Mouse (Mus musculus) MEL (cell line): ENCODE results near the gene Dlg1. TPM values are rescaled to one million over a fixed set of nuclear protein-coding genes. Genes with fewer than 3 reads are reported as not detected.

Experiments
- DNase-seq: peaks from one replicate; pipeline ENCODE4 v3.0.0; 2011; ENCODE audit warnings: low read depth, low spot score
- H3K27ac ChIP-seq: 2 replicates; pipeline ENCODE4 v1.5.1; 2012; ENCODE audit warnings: low read depth, mild to moderate bottlenecking, control low read depth, low read length, moderate library complexity; ENCODE audit not compliant: control insufficient read depth
- H3K27me3 ChIP-seq, 2 experiments: fragments of 150-350 bp in 1 of 2; sonication (generic) in 1 of 2; 2 replicates each; pipeline ENCODE4 v1.6.1; 2012; ENCODE audit warnings: low read length in 2 of 2, mild to moderate bottlenecking in 2 of 2, improper control_type of control experiment in 1 of 2, moderate library complexity in 1 of 2; ENCODE audit not compliant: insufficient read depth in 2 of 2, control insufficient read depth in 1 of 2
- H3K36me3 ChIP-seq, 2 experiments: 2 replicates each; pipeline ENCODE4 v1.6.1; 2012 to 2014; ENCODE audit warnings: low read length in 2 of 2, improper control_type of control experiment in 1 of 2, inconsistent platforms in 1 of 2, mild to moderate bottlenecking in 1 of 2; ENCODE audit not compliant: insufficient read depth in 2 of 2, control insufficient read depth in 1 of 2
- H3K4me1 ChIP-seq, 2 experiments: fragments of 150-350 bp in 1 of 2; sonication (generic) in 1 of 2; 2 replicates each; pipeline ENCODE4 v1.6.1; 2012; ENCODE audit warnings: low read length in 2 of 2, improper control_type of control experiment in 1 of 2, mild to moderate bottlenecking in 1 of 2; ENCODE audit not compliant: insufficient read depth in 2 of 2, control insufficient read depth in 1 of 2
- H3K4me3 ChIP-seq, 2 experiments: fragments of 150-350 bp in 1 of 2; sonication (generic) in 1 of 2; 2 replicates each; pipeline ENCODE4 v1.5.1; 2012; ENCODE audit warnings: low read depth in 2 of 2, low read length in 2 of 2, mild to moderate bottlenecking in 2 of 2, moderate library complexity in 2 of 2, control low read depth in 1 of 2, improper control_type of control experiment in 1 of 2; ENCODE audit not compliant: control insufficient read depth in 1 of 2, insufficient read depth in 1 of 2
- H3K79me2 ChIP-seq: 2 replicates; pipeline ENCODE4 v1.6.1; 2012; ENCODE audit warnings: mild to moderate bottlenecking, low read length, moderate library complexity; ENCODE audit not compliant: control insufficient read depth, poor library complexity, insufficient read depth
- H3K9ac ChIP-seq: 2 replicates; pipeline ENCODE4 v1.6.1; 2012; ENCODE audit warnings: low read depth, mild to moderate bottlenecking, control low read depth, low read length, moderate library complexity; ENCODE audit not compliant: control insufficient read depth, poor library complexity, severe bottlenecking
- H3K9me3 ChIP-seq: fragments of 150-350 bp; sonication (generic); replicated peaks from 2 replicates; pipeline ENCODE4 v1.6.1; 2012; ENCODE audit warnings: mild to moderate bottlenecking, low read length, improper control_type of control experiment, moderate library complexity; ENCODE audit not compliant: insufficient read depth
- BHLHE40 ChIP-seq: IDR thresholded peaks from 2 replicates; pipeline ENCODE4 v1.6.1; 2012; ENCODE audit warnings: low read depth, mild to moderate bottlenecking, inconsistent platforms, low read length, improper control_type of control experiment, borderline replicate concordance
- CHD1 ChIP-seq: IDR thresholded peaks from 2 replicates; pipeline ENCODE4 v1.6.1; 2012; ENCODE audit warnings: low read depth, mild to moderate bottlenecking, inconsistent platforms, low read length, improper control_type of control experiment
- CHD2 ChIP-seq: IDR thresholded peaks from 2 replicates; pipeline ENCODE4 v1.6.1; 2011; ENCODE audit warnings: low read length, improper control_type of control experiment
- CTCF ChIP-seq, 3 experiments: IDR thresholded peaks in 2 of 3; conservative IDR thresholded peaks in 1 of 3; 2 replicates each; pipeline ENCODE4 v1.5.1; 2011 to 2012; ENCODE audit warnings: low read length in 3 of 3, low read depth in 2 of 3, mild to moderate bottlenecking in 2 of 3, improper control_type of control experiment in 1 of 3, inconsistent platforms in 1 of 3, mixed read lengths in 1 of 3, moderate library complexity in 1 of 3; ENCODE audit not compliant: control insufficient read depth in 1 of 3, insufficient read depth in 1 of 3, poor library complexity in 1 of 3, severe bottlenecking in 1 of 3
- ELF1 ChIP-seq: IDR thresholded peaks from 2 replicates; pipeline ENCODE4 v1.6.1; 2014; ENCODE audit warnings: low read depth, mild to moderate bottlenecking, inconsistent platforms, low read length, improper control_type of control experiment, moderate library complexity
- EP300 ChIP-seq, 2 experiments: IDR thresholded peaks; 2 replicates each; pipeline ENCODE4 v1.6.1; 2011; ENCODE audit warnings: improper control_type of control experiment in 2 of 2, low read length in 2 of 2, low read depth in 1 of 2, mild to moderate bottlenecking in 1 of 2
- JUND ChIP-seq: IDR thresholded peaks from 2 replicates; pipeline ENCODE4 v1.6.1; 2011; ENCODE audit warnings: low read depth, mild to moderate bottlenecking, improper control_type of control experiment, low read length
- KAT2A ChIP-seq: conservative IDR thresholded peaks from 2 replicates; pipeline ENCODE4 v1.6.1; 2012; ENCODE audit warnings: low read depth, low read length, improper control_type of control experiment, inconsistent platforms
- MAFK ChIP-seq: IDR thresholded peaks from 2 replicates; pipeline ENCODE4 v1.6.1; 2011; ENCODE audit warnings: low read depth, mild to moderate bottlenecking, low read length, improper control_type of control experiment, borderline replicate concordance
- MEF2A ChIP-seq: IDR thresholded peaks from 2 replicates; pipeline ENCODE4 v1.6.1; 2014; ENCODE audit warnings: low read depth, mild to moderate bottlenecking, inconsistent platforms, low read length, improper control_type of control experiment; ENCODE audit not compliant: poor library complexity, insufficient replicate concordance, severe bottlenecking; ENCODE audit errors: extremely low read depth
- MXI1 ChIP-seq: IDR thresholded peaks from 2 replicates; pipeline ENCODE4 v1.6.1; 2011; ENCODE audit warnings: mild to moderate bottlenecking, low read depth, low read length, improper control_type of control experiment
- MYB ChIP-seq: IDR thresholded peaks from 2 replicates; pipeline ENCODE4 v1.6.1; 2011; ENCODE audit warnings: mild to moderate bottlenecking, low read depth, low read length, improper control_type of control experiment
- NELFE ChIP-seq: IDR thresholded peaks from 2 replicates; pipeline ENCODE4 v1.6.1; 2011; ENCODE audit warnings: low read depth, low read length, improper control_type of control experiment
- NRF1 ChIP-seq: IDR thresholded peaks from 2 replicates; pipeline ENCODE4 v1.6.1; 2014; ENCODE audit warnings: low read depth, mild to moderate bottlenecking, inconsistent platforms, low read length, improper control_type of control experiment, moderate library complexity; ENCODE audit not compliant: poor library complexity, insufficient read depth, severe bottlenecking
- POLR2AphosphoS2 ChIP-seq: IDR thresholded peaks from 2 replicates; pipeline ENCODE4 v1.6.1; 2011; ENCODE audit warnings: low read length, improper control_type of control experiment
- POLR2AphosphoS5 ChIP-seq: IDR thresholded peaks from 2 replicates; pipeline ENCODE4 v1.6.1; 2012; ENCODE audit warnings: low read depth, borderline replicate concordance, mild to moderate bottlenecking, inconsistent platforms, low read length, moderate library complexity, mixed read lengths
- RAD21 ChIP-seq: IDR thresholded peaks from 2 replicates; pipeline ENCODE4 v1.6.1; 2011; ENCODE audit warnings: mild to moderate bottlenecking, low read depth, low read length, improper control_type of control experiment
- RCOR1 ChIP-seq: IDR thresholded peaks from 2 replicates; pipeline ENCODE4 v1.6.1; 2012; ENCODE audit warnings: low read depth, mild to moderate bottlenecking, inconsistent platforms, low read length, improper control_type of control experiment
- SIN3A ChIP-seq: IDR thresholded peaks from 2 replicates; pipeline ENCODE4 v1.6.1; 2012; ENCODE audit warnings: low read length, improper control_type of control experiment, inconsistent platforms
- TBP ChIP-seq: IDR thresholded peaks from 2 replicates; pipeline ENCODE4 v1.8.0; 2011; ENCODE audit warnings: low read depth, low read length, improper control_type of control experiment
- TCF12 ChIP-seq: IDR thresholded peaks from 2 replicates; pipeline ENCODE4 v1.6.1; 2014; ENCODE audit warnings: low read depth, mild to moderate bottlenecking, inconsistent platforms, low read length, improper control_type of control experiment, moderate library complexity
- UBTF ChIP-seq: IDR thresholded peaks from 2 replicates; pipeline ENCODE4 v1.6.1; 2012; ENCODE audit warnings: low read depth, mild to moderate bottlenecking, inconsistent platforms, low read length, improper control_type of control experiment, moderate library complexity, borderline replicate concordance; ENCODE audit not compliant: insufficient read depth
- USF1 ChIP-seq: IDR thresholded peaks from 2 replicates; pipeline ENCODE4 v1.6.1; 2014; ENCODE audit warnings: low read depth, mild to moderate bottlenecking, inconsistent platforms, low read length, improper control_type of control experiment, moderate library complexity
- USF2 ChIP-seq, 2 experiments: IDR thresholded peaks; 2 replicates each; pipeline ENCODE4 v1.6.1; 2011 to 2012; ENCODE audit warnings: improper control_type of control experiment in 2 of 2, low read length in 2 of 2, borderline replicate concordance in 1 of 2, inconsistent platforms in 1 of 2, low read depth in 1 of 2, mild to moderate bottlenecking in 1 of 2; ENCODE audit not compliant: insufficient read depth in 1 of 2
- ZC3H11A ChIP-seq: IDR thresholded peaks from 2 replicates; pipeline ENCODE4 v1.6.1; 2012; ENCODE audit warnings: low read depth, mild to moderate bottlenecking, inconsistent platforms, low read length, improper control_type of control experiment
- ZKSCAN1 ChIP-seq: IDR thresholded peaks from 2 replicates; pipeline ENCODE4 v1.6.1; 2012; ENCODE audit warnings: low read depth, mild to moderate bottlenecking, inconsistent platforms, low read length, improper control_type of control experiment, moderate library complexity
- ZNF384 ChIP-seq: IDR thresholded peaks from 2 replicates; pipeline ENCODE4 v1.6.1; 2012; ENCODE audit warnings: low read depth, mild to moderate bottlenecking, inconsistent platforms, low read length, improper control_type of control experiment
- polyA plus RNA-seq, 2 experiments: library from polyadenylated mRNA; stranded (reverse) in 1 of 2; unstranded in 1 of 2; fragments of >175 nt in 1 of 2; fragments of >200 nt in 1 of 2; gene quantifications; 2 replicates each; pipeline versions ENCODE4 v1.2.1 to v1.2.4; 2012; ENCODE audit warnings: low replicate concordance in 2 of 2, low read depth in 1 of 2; ENCODE audit not compliant: insufficient read length in 2 of 2, insufficient read depth in 1 of 2, missing spikeins in 1 of 2
- total RNA-seq: library from RNA; depleted of rRNA; stranded (reverse); fragments of 300-350 nt; gene quantifications from 2 replicates; pipeline ENCODE4 v1.2.3, GENCODE M21; 2012

Gene Dlg1
- total and polyA plus RNA-seq, 3 experiments, result 25.7 to 74.6 (median 33.9) TPM

DNA sequence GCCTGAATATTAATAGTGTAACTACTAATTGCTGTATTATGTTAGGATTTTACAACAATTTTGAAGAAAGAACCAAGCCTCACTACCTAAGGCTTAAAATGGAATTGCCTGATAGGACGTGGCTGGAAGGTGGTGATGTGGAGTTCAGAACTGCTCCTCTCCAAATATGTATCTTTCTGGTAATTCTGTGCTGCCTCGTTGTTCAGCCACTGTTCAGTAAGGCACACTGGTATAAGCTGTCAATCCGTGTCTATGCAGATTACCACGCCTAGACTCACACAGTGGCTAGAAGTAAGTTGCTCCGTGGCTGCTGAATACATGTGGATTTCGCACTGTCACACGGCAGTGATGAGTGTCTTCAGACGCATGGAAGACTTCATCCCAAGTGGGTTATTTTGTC is 210.5 kb downstream of the Dlg1 start:
- no peaks in the 10 kb centered on the region for H3K79me2 ChIP-seq
- H3K9ac ChIP-seq, result no peak overlapping the region
- H3K27ac ChIP-seq, result no peak overlapping the region
- no peak overlapping the region for H3K4me3 ChIP-seq
- no peaks in the 10 kb centered on the region for H3K27me3 ChIP-seq
- H3K9me3 ChIP-seq, result no peaks in the 10 kb centered on the region
- no peak for DNase-seq
- no peaks in the 10 kb centered on the region for H3K4me1 ChIP-seq
- H3K36me3 ChIP-seq, result peaks cover 0 to 1% of the 10 kb centered on the region in 2 experiments; a peak in 2 of 4 replicates
- TF ChIP-seq ZC3H11A, result no peak
- TF ChIP-seq SIN3A, result no peak
- no peak for TF ChIP-seq MXI1
- TF ChIP-seq RAD21, result no peak
- no peak for TF ChIP-seq CHD2
- TF ChIP-seq JUND, result no peak
- no peak for TF ChIP-seq ZKSCAN1
- TF ChIP-seq TCF12, result no peak
- no peak for TF ChIP-seq UBTF
- no peak for TF ChIP-seq ZNF384
- TF ChIP-seq NELFE, result no peak
- TF ChIP-seq RCOR1, result no peak
- no peak for TF ChIP-seq USF1
- no peak for TF ChIP-seq MEF2A
- TF ChIP-seq BHLHE40, result no peak
- TF ChIP-seq MYB, result no peak
- no peak for TF ChIP-seq NRF1
- TF ChIP-seq ELF1, result no peak
- TF ChIP-seq TBP, result no peak
- TF ChIP-seq POLR2AphosphoS2, result no peak

DNA sequence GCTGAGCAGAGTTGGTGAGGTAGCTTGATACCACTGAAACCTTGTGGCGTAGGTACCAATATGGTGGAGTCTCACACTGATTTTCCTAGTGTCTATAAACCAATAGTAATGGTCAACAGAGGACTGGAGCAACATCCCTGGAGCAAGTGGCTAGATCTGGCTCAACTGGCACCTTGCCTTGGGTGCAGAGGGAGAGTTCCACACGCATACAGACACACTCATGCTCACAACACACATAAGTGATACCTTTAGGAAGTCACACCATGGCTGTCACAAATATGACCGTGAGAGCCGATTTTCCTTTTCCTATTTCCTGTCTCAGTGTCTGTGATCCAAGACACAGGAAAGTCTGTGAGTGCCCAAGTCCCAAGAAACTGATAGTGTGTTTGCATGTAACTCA is 212.1 kb downstream of the Dlg1 start:
- Histone ChIP-seq H3K4me1 (0 out of 4 replicates have a peak, but pooled peaks cover 0 to 3% of the 10 kb centered on the region in 2 experiments), H3K4me3 (no peak overlapping the region), H3K27ac (no peak overlapping the region), H3K36me3 (peaks cover 0 to 1% of the 10 kb centered on the region in 2 experiments; a peak in 2 of 4 replicates), H3K79me2 (no peaks in the 10 kb centered on the region), H3K9me3 (no peaks in the 10 kb centered on the region), H3K27me3 (no peaks in the 10 kb centered on the region), H3K9ac (no peak overlapping the region)
- TF ChIP-seq RCOR1 (no peak), USF1 (no peak), USF2 (IDR thresholded peaks at IDR 0.05; ENCODE audit: borderline replicate concordance in 1 of 2, insufficient read depth in 1 of 2, low read depth in 1 of 2, low read length in 2 of 2) (no peak), CTCF (IDR thresholded peaks at IDR 0.05 in 2 of 3, conservative IDR thresholded peaks at IDR 0.05 in 1 of 3; ENCODE audit: control insufficient read depth in 1 of 3, insufficient read depth in 1 of 3, low read depth in 2 of 3, low read length in 3 of 3, poor library complexity in 1 of 3, severe bottlenecking in 1 of 3) (no peak), POLR2AphosphoS5 (no peak), MAFK (no peak), CHD2 (no peak), KAT2A (no peak), ZC3H11A (no peak), ELF1 (no peak), ZKSCAN1 (no peak), POLR2AphosphoS2 (no peak), NRF1 (no peak), MEF2A (no peak), SIN3A (no peak), ZNF384 (no peak), EP300 (IDR thresholded peaks at IDR 0.05; ENCODE audit: low read depth in 1 of 2, low read length in 2 of 2) (no peak), CHD1 (no peak), TBP (no peak)
- no peak for DNase-seq
